Mouse (Mus musculus): ENCODE data around the gene Dnaaf1.
A peak's percentile ranks its signal among the peaks of the same experiment; 100 is the strongest.

The Dnaaf1 gene

DNA sequence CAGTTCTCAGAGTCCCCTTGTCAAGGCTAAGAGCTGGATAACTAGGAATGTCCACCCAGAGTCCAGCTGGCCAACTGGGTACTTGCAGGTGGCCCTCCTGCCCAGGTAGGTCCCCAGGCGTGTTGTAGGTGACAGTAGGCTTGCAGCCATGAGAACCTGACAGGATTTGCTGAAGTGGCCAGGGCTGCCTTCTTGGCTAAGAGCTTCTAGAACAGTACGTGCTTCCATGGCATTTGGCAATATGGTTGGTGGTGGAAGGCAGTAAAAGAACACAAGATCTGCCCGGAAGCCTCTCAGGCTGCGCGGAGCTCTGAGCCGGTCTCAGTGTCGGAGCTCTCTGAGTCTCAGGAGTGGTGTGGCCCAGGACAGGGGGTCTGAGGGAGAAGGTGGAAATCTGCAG, 49.9 kb downstream of the Dnaaf1 start:
- DNase-seq, result no peak

DNA sequence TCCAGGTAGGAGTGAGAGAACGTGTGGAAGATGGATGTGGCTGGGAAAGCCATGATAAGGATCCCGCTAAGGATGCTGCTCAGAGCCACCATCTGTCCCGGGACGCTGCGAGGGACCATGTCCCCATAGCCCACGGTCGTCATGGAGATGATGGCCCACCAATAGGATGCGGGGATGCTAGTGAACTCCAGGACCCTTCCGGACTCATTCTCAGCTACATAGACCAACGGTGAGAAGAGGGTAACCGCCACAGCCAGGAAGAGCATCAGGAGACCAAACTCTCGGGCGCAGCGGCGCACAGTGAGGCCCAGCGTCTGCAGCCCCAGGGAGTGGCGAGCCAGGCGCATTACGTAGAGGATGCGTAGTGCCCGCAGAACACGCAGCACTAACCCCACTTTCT, 50.8 kb downstream of the Dnaaf1 start:
- DNase-seq, result no peak

DNA sequence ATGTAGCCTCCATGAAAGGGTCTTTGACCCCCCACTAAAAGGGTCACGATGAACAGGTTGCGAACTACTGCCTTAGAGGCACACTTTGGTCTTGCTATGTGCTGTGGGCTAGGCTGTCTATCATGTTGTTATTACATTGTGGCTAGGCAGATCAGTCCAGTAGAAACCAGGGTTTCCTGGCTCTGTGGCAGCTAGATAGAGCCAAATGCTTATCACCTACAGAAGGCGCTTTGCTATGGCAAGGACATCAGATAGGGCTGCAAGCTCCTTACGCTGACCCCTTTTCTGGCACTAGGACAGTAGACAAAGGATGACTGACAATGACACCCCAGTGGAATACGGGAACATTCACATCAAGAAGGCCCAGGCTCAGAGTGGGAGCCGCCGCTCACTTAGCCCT, 52.2 kb downstream of the Dnaaf1 start:
- DNase-seq, result no peak

DNA sequence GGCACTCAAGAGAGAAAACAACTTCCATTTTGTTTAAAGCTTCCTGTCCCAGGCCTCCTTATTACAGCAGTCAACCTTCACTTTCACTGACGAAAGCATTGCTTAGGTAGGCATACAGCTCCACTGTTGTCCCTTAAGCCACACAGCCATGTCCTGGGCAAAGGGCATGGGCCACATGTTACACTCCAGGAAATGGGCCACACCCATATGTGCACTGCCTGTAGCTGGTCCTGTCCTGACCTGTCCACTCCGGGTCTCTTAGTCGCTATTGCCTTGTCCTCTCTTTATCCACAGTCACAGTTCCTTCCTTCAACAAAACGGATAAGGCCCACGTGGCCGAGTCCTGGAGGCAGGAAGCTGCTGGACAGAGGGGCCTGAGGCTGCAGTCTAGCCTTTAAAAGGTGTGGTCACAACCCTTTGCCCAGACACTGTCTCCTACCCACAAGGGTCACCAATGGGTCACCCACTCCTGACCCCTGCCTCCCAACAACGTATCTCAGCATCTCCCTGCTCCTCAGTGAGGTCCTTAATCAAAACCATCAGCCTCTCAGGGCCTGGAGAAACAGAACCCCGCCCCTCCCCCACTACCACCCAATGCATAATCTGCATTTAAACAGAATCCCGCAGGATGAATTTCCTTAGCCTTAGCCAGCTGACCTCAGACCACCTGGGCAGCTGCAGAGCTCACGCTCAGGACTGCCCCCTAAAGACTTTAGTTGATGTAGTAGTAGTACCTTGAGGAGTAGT, 52.8 kb downstream of the Dnaaf1 start:
- DNase-seq, result no peak

DNA sequence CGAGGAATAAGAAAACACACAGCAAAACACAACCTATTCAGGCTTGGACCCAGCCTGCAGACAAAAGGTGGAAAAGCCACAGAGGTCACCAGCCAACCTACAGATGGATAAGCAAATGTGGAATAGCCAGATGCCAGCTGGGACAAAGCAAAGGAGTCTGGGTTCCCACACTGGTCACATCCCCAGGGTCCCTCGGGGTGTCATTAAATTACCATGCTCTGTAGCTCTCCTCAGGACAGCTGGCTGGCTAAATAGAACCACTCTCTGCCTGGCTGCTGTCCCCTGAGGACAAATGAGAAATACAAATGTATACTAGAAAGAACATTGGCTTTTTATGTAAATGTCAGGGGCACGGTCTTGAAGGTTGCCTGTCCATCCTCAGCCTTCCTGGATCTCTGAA, 55.8 kb downstream of the Dnaaf1 start:
- no peak for DNase-seq

DNA sequence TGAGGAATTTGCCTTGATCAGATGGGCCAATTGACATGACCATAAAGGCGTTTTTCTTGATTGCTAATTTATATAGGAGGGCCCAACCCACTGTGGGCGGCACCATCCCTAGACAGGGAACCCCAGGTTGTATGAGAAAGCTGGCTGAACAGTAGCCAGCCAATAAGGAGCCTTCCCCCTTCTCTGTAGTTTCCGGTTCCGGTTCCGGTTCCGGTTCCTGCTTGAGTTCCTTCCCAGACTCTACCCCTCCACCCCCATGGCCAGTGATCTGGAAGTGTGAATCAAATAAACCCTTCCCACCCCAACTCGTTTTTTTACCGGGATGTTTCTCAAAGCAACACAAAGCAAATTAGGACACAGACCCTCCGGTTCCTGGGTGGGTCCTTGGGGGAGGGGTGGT, 57.2 kb downstream of the Dnaaf1 start:
- DNase-seq, result no peak

DNA sequence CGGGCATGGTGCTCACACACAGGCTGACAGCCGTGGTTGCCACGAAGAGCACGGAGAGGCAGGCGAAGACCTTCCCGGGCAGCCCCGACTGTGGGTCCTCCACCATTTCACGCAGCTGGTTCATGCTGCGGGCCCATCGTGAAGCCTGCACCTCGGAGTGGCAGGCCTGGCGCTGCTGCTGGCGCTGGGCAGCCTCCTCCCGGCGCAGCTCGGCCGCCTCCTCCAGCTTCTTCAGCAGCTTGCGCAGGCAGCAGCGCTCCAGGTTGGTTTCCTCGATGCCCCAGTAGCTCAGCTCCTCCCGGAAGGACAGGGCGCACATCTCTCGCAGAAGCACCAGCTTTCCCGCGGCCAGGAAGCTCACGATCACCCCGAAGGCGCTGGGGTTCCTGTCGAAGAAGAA, 57.9 kb downstream of the Dnaaf1 start:
- no peak for DNase-seq

DNA sequence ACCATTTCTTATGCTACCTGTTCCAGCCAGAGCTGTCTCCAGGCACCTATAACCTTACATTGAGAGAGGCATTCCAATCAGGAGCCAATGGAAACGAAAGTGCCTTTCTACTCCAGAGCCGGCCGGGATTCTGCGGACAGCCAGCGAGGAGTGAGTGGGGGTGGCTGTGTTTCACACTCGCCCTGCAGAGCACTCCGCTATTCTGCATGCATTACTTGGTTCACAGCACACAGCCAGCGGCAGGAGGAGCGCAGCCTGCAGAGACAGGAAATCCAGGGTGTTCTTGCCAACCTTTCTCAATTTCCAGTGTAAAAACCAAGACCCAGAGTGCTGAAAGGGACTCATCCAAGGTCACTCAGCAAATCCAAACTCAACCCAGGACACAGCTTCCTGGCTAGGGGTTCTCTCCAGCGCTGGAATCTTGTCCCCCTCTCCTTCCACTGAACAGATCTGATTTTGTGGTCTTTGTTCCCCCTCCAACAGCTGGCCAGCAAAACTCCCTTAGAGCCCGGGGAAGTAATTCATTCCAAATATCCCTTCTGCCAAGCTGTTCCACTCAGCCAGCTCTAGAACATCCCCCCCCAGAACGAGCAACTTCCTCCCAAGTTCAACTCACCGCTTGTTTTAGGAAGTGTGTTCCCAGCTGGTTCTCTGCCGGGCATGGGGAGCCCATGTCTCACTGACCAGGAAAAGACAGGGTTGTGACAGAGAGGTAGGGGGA, 59.7 kb downstream of the Dnaaf1 start:
- DNase-seq, result peak; percentile 27

DNA sequence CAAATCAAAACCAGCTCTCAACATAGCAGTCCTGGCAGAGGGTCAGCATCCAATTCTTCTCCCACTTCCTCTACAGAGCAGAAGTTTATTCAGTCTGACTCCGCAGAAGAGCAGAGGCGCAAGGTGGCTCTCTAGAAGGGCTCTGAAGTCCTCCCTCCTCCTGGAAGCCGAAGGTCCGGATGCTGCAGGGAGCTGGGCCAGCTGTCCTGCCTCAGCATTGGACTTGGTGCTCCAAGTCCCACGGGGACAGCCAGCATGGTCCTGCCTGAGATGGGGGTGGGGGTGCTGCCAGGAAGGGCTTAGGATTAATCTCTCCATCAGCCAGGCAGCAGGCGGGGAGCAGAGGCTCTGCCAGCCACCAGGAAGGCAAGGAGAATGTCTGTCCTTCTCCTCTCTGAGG, 60.3 kb downstream of the Dnaaf1 start, which contains the start of gene Kcng4:
Kcng4 (minus strand) TSS at position 303 of the 400 bp plus-strand sequence.
- peak; percentile 45 for DNase-seq

DNA sequence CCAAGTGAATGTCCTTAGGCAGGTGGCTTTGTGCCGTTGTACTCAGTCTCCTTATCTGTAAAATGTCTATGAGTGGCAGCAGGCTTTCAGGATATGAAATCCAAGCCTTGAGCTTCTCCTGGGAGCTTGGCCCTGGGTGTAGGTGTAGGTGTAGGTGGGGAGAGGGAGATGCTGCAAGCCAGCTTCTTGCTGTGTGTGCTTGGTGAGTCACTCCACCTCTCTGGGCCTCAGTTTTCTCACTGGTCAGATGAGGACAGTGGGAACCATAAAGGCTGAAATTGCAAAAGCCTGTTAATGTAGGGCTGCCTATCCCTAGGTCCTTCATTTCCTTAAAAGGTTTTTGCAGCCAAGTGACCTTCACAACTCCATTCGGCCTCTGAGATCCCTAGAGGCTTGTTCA, 60.9 kb downstream of the Dnaaf1 start:
- DNase-seq, result no peak

DNA sequence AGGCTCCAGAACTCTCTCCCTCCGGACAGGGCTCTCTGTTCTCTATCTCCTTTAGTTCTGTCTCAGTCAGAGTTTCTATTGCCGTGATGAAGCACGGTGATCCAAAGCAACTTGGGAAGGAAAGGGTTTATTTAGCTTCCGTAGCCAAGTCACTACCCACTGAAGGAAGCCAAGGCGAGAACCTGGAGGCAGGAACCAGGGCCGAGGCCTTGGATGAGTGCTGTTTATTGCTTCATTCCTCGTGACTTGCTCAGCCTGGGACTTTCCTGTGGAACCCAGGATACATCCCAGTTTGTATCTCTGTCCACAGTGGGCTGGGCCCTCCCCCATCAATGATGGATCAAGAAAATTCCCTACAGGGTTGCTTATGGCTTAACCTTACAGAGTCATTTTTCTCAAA, 61.7 kb downstream of the Dnaaf1 start:
- DNase-seq, result no peak

DNA sequence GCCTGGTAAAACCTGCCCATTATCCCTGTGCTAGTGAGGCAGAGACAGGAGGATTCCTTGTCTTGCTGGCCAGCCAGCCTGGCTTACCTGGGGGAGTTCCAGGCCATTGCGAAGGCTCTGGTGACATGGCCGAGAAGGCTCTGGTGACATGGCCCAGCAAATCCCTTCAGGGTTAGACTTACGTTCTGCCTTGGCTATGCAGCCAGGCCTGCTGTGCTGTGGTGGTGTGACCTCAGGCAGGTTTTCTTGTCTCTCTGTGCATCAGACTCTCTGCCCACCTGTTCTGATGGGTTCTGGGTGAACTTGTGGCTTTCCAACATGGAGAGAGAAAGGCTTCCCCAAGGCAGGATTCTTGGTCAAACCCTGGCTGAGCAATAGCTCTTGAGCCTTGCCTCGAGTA, 62.3 kb downstream of the Dnaaf1 start:
- DNase-seq, result no peak

DNA sequence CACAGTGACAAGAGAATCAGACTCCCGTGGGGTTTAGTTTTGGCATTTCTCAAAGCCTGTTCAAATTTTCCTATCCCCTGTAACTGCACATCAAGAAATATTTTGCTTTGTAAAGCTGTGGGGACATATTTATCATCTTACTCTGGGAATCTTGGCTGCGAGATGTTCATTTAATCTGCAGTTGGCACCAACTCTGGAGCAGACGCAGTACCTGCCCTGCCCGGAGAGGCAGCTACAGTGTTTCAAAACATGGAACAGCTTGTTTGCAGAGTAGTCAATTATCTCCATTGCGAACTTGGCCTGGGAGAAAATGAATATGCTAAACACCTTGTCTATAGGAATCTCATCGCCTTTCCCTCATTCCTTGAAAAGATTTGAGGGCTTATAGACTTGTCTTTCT, 63.2 kb downstream of the Dnaaf1 start:
- DNase-seq, result no peak

DNA sequence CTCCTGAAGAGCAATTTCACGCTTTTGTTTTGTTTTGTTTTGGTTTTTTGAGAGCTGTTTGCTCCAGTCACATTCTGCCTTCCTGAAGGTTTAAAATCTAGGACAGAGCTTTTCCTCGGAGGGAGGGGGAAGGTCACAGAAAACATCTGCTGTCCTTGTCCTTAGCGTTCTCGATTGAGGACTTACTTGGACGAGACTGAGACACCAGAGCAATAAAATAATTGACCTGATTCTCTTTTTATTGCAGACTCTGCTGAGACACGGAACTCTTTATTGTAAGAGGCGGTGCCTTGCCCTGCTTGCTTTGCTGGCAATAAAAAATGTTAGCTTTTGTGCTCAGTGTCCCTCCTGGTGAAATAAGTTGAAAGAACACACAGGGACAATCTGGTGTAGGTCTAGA, 64.8 kb downstream of the Dnaaf1 start:
- no peak for DNase-seq

DNA sequence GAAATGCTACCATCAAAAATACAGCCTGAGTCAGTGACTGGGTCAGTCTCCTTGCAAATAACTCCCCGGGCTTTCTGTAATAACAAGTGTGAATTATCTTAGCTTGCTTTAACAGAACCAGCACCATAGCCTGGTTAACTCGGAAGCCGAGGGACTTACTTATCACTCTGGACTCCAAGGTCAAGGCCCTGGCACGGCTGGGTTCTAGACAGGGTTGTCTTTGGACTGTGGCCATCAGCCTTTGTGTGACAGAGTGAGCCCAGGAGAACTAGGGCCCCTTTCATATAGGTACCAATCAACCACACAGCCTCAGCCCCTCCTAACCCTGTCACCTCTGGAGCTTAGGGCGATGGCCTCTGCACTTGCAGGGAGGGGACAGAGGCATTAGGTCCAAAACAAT, 66.0 kb downstream of the Dnaaf1 start:
- DNase-seq, result no peak

DNA sequence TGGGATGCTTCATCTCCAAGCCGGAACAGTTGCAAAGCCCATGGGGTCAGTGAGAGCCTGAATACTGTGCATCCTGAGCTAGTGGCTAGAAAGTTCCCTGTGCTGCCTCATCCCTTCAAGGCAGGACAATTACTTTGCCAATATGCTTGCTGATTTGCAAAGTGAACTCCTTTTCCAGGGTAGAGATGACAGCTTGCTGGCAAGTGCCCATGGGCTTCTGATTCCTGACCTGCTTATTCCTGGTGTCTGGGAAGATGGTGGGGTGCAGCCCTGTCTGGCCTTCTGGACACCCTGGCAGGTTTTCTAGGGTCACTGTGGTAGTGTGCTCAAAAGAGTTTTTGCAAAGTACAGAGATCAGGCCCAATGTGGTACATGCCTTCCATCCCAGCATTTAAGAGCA, 67.9 kb downstream of the Dnaaf1 start:
- no peak for DNase-seq

DNA sequence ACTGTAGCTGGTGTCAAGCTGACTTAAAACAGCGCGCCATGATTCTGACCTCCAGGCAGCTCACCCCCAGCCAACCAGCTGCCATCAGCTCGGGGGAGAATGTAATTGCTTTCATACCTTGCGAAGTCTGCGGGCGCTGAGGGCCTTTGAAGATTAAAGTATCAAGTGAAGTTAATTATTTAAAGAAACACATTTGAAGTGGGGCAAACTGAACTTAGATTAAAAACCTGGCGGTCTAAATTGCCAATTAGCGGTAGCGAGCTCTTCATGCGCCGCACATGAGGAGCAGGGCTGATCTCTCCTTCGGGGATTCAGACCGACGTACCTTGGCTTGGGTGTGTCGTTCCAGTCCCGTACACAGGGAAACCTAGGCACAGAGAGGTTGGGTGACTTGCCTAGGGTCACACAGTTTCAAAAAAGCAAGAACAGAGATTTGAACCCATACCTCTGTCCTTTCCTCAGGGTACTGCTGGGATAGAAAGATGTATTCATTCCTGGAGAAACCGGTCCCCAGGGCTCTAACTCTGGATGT, 69.5 kb downstream of the Dnaaf1 start:
- DNase-seq, result no peak

DNA sequence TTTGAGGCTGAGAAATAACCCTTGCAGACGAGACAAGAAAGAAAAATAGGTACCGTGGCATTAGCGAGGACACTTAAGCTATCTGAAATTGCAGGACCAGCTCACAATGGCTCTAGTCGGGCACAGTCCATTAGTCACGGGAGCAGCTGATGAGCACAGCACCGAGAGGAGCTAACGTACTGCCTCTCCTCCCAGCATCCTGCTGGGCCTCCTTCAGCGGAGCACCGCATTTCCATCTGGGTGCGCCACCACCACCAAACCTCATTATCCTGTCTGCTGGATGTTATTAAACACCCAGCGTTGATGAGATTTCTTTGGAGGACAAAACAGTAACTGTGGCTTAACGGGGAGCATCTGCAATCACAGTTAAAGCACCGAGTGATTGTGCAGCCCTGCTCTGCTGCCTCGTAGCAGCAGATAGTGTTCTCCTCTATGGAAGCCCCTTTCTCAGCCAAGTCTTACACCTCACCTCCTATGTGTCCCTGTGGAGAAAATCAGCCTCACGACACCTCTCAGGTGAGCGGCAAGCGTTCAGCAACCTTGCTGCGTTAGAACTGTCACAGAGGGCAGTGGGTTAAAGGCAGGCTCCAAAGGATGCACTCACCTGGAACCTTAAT, 70.1 kb downstream of the Dnaaf1 start:
- DNase-seq, result no peak

DNA sequence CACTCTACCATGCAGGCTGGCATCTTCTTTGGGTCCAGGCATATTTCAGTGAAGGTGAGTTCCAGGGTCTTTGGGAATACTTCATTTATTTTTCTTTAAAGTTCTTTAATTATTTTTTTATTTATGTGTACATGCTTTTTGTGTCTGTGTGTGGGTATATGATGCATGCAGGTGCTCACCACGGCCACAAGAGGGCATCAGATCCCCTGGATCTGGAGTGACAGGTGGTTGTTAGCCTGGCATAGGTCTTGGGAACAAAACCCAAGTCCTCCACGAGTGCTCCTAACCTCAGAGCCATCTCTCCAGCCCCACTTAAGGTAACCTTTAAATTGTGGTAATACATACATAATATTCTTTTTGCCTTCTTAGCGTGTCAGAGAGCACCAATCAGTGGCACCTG, 71.2 kb downstream of the Dnaaf1 start:
- no peak for DNase-seq

DNA sequence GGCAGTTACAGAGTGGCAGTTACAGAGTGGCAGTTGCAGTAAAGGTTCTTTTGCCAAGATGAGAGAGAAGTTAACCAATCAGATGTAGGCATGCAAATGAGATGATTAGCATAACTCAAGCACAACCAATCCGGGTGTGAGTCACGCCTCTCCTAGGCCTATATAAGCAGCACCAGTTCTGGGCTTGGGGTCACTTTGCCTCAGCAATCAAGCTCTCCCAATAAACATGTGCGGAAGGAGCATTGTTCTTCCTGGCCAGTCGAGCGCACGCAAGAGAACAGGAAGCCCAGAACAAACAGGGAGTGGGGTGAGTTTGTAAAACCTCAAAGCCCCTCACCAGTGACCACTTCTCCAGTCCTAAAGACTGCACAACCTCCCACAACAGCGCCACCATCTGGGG, 71.8 kb downstream of the Dnaaf1 start:
- no peak for DNase-seq

All from lung, postnatal 10 days (tissue).